Mouse (Mus musculus) heart, embryonic 15.5 days (tissue): Measurements from ENCODE around the gene Wwox. TPM values are rescaled to one million over a fixed set of nuclear protein-coding genes. Genes with fewer than 3 reads are reported as not detected.
A peak's percentile ranks its signal among the peaks of the same experiment; 100 is the strongest.

Experiments used
- ATAC-seq: fragments of 200-750 bp; cut with Nextera tagmentation; replicated peaks from 2 replicates; pipeline ENCODE4 v1.8.0; 2017; ENCODE audit warnings: low read depth, moderate TSS enrichment; ENCODE audit not compliant: insufficient number of reproducible peaks, insufficient read depth, low FRiP score
- H3K27ac ChIP-seq: fragments of 300-500 bp; sonication (generic); 2 replicates; pipeline ENCODE4 v1.5.1; 2015; ENCODE audit warnings: mild to moderate bottlenecking, inconsistent platforms
- H3K27me3 ChIP-seq: fragments of 300-500 bp; sonication (generic); 2 replicates; pipeline ENCODE4 v1.6.1; 2015; ENCODE audit warnings: inconsistent platforms
- H3K36me3 ChIP-seq: fragments of 300-500 bp; sonication (generic); 2 replicates; pipeline ENCODE4 v1.6.1; 2015; ENCODE audit warnings: mild to moderate bottlenecking, inconsistent platforms
- H3K4me1 ChIP-seq: fragments of 300-500 bp; sonication (generic); replicated peaks from 2 replicates; pipeline ENCODE4 v1.6.1; 2015; ENCODE audit warnings: inconsistent platforms
- H3K4me2 ChIP-seq: fragments of 300-500 bp; sonication (generic); 2 replicates; pipeline ENCODE4 v1.6.1; 2015; ENCODE audit warnings: inconsistent platforms, mild to moderate bottlenecking, moderate library complexity
- H3K4me3 ChIP-seq: fragments of 300-500 bp; sonication (generic); 2 replicates; pipeline ENCODE4 v1.5.1; 2015; ENCODE audit warnings: mild to moderate bottlenecking, inconsistent platforms
- H3K9ac ChIP-seq: fragments of 300-500 bp; sonication (generic); 2 replicates; pipeline ENCODE4 v1.6.1; 2015; ENCODE audit warnings: mild to moderate bottlenecking, inconsistent platforms
- H3K9me3 ChIP-seq: fragments of 300-500 bp; sonication (generic); replicated peaks from 2 replicates; pipeline ENCODE4 v1.6.1; 2016; ENCODE audit warnings: inconsistent platforms
- WGBS: fragments of 180-500 bp; shearing (Covaris S2); methylation state at CpG from one replicate; pipeline ENCODE4 v1.1.7; 2015; ENCODE audit warnings: mixed read lengths; 5-methylcytosine and 5-hydroxymethylcytosine counted together
- polyA plus RNA-seq: library from polyadenylated mRNA; unstranded; fragments of >200 nt; fragmentation: Nextera tagmentation; extraction: Ambion mirVana; gene quantifications from 2 replicates; pipeline ENCODE4 v1.2.1, GENCODE M21; 2015

Wwox gene
- polyA plus RNA-seq, 1 experiment from 2014 or later, result 10.9 TPM

GRCm38 (mm10) chr8:115158721-115159111, 719.3 kb downstream of the Wwox start:
- no peak overlapping the region for H3K9ac ChIP-seq
- H3K27ac ChIP-seq, result peak overlapping the region; percentile 68; the same call in 1 of the 2 replicates
- H3K27me3 ChIP-seq, result 0 out of 2 replicates have a peak, but pooled peaks cover 8% of the 10 kb centered on the region
- 18% methylated on average over 8 of the region's 8 CpGs for WGBS
- ATAC-seq, result no peak
- peaks cover 25% of the 10 kb centered on the region for H3K4me1 ChIP-seq
- H3K9me3 ChIP-seq, result no peaks in the 10 kb centered on the region
- no peaks in the 10 kb centered on the region for H3K36me3 ChIP-seq
- peak overlapping the region; percentile 52 for H3K4me3 ChIP-seq
- H3K4me2 ChIP-seq, result peak overlapping the region; percentile 71

GRCm38 (mm10) chr8:115159208-115159607, 719.8 kb downstream of the Wwox start:
- Histone ChIP-seq H3K9ac (peak overlapping the region; percentile 53; the same call in 1 of the 2 replicates), H3K4me2 (peak overlapping the region; percentile 71), H3K27ac (peak overlapping the region; percentile 68), H3K4me1 (peaks cover 20% of the 10 kb centered on the region), H3K4me3 (peak overlapping the region; percentile 52), H3K9me3 (no peaks in the 10 kb centered on the region), H3K27me3 (0 out of 2 replicates have a peak, but pooled peaks cover 8% of the 10 kb centered on the region), H3K36me3 (no peaks in the 10 kb centered on the region)
- no peak for ATAC-seq
- WGBS, result 9% methylated on average over 18 of the region's 18 CpGs

- peak overlapping the region; percentile 52 for H3K4me3 ChIP-seq
- peak overlapping the region; percentile 71 for H3K4me2 ChIP-seq
- 5% methylated on average over 22 of the region's 22 CpGs for WGBS
- H3K27me3 ChIP-seq, result 0 out of 2 replicates have a peak, but pooled peaks cover 8% of the 10 kb centered on the region
- peak overlapping the region; percentile 68 for H3K27ac ChIP-seq
- H3K36me3 ChIP-seq, result no peaks in the 10 kb centered on the region
- peak; percentile 73 for ATAC-seq
- no peaks in the 10 kb centered on the region for H3K9me3 ChIP-seq
- H3K4me1 ChIP-seq, result peaks cover 22% of the 10 kb centered on the region
- peak overlapping the region; percentile 53 for H3K9ac ChIP-seq
These were observed 720.4 kb downstream of the Wwox start for GRCm38 (mm10) chr8:115159711-115160374.

GRCm38 (mm10) chr8:115160407-115160806, 721.0 kb downstream of the Wwox start:
- H3K27ac ChIP-seq, result peak overlapping the region; percentile 68
- no peak for ATAC-seq

GRCm38 (mm10) chr8:115161520-115161919, 722.1 kb downstream of the Wwox start:
- Histone ChIP-seq H3K36me3 (no peaks in the 10 kb centered on the region), H3K4me1 (peaks cover 26% of the 10 kb centered on the region), H3K4me2 (no peak overlapping the region), H3K9ac (no peak overlapping the region), H3K27ac (no peak overlapping the region), H3K27me3 (0 out of 2 replicates have a peak, but pooled peaks cover 8% of the 10 kb centered on the region), H3K9me3 (no peaks in the 10 kb centered on the region), H3K4me3 (no peak overlapping the region)
- no peak for ATAC-seq
- WGBS, result 81% methylated on average over 9 of the region's 9 CpGs

More at GRCm38 (mm10) chr8:115160407-115160806, 721.0 kb downstream of the Wwox start:
- Histone ChIP-seq H3K9me3 (no peaks in the 10 kb centered on the region), H3K4me2 (peak overlapping the region; percentile 71), H3K27me3 (0 out of 2 replicates have a peak, but pooled peaks cover 8% of the 10 kb centered on the region), H3K9ac (no peak overlapping the region), H3K4me1 (peaks cover 26% of the 10 kb centered on the region), H3K4me3 (peak overlapping the region; percentile 52), H3K36me3 (no peaks in the 10 kb centered on the region)
- WGBS, result 84% methylated on average over 5 of the region's 5 CpGs

- Histone ChIP-seq H3K27ac (no peak overlapping the region), H3K9ac (0 out of 2 replicates have a peak overlapping the region, but pooled peaks have one; percentile 29), H3K4me2 (peak overlapping the region; percentile 43), H3K36me3 (no peaks in the 10 kb centered on the region), H3K4me3 (peak overlapping the region; percentile 23; the same call in 1 of the 2 replicates), H3K27me3 (no peaks in the 10 kb centered on the region), H3K4me1 (peaks cover 12% of the 10 kb centered on the region), H3K9me3 (no peaks in the 10 kb centered on the region)
- 5% methylated on average over 13 of the region's 13 CpGs for WGBS
- peak; percentile 36; the same call in 1 of the 2 replicates for ATAC-seq
These were observed 725.4 kb downstream of the Wwox start for GRCm38 (mm10) chr8:115164872-115165271.

GRCm38 (mm10) chr8:115173634-115174081, 734.2 kb downstream of the Wwox start:
- H3K27me3 ChIP-seq, result no peaks in the 10 kb centered on the region
- H3K27ac ChIP-seq, result no peak overlapping the region
- ATAC-seq, result no peak
- WGBS, result 80% methylated on average over 14 of the region's 14 CpGs
- H3K36me3 ChIP-seq, result no peaks in the 10 kb centered on the region
- no peak overlapping the region for H3K4me3 ChIP-seq
- no peaks in the 10 kb centered on the region for H3K4me1 ChIP-seq
- H3K9ac ChIP-seq, result no peak overlapping the region
- H3K4me2 ChIP-seq, result no peak overlapping the region
- no peaks in the 10 kb centered on the region for H3K9me3 ChIP-seq

- no peaks in the 10 kb centered on the region for H3K9me3 ChIP-seq
- WGBS, result 73% methylated on average over 6 of the region's 6 CpGs
- H3K27ac ChIP-seq, result no peak overlapping the region
- H3K4me2 ChIP-seq, result no peak overlapping the region
- peaks cover 3% of the 10 kb centered on the region; the same call in 1 of the 2 replicates for H3K4me1 ChIP-seq
- no peaks in the 10 kb centered on the region for H3K36me3 ChIP-seq
- no peak overlapping the region for H3K9ac ChIP-seq
- ATAC-seq, result no peak
- H3K27me3 ChIP-seq, result no peaks in the 10 kb centered on the region; the same call in 1 of the 2 replicates
- H3K4me3 ChIP-seq, result no peak overlapping the region
These were observed 746.0 kb downstream of the Wwox start for GRCm38 (mm10) chr8:115185431-115185964.

GRCm38 (mm10) chr8:115186121-115186811, 746.8 kb downstream of the Wwox start:
- 82% methylated on average over 13 of the region's 13 CpGs for WGBS
- no peaks in the 10 kb centered on the region for H3K9me3 ChIP-seq
- ATAC-seq, result no peak
- H3K4me3 ChIP-seq, result no peak overlapping the region
- peaks cover 3% of the 10 kb centered on the region; the same call in 1 of the 2 replicates for H3K4me1 ChIP-seq
- no peak overlapping the region for H3K4me2 ChIP-seq
- H3K27me3 ChIP-seq, result no peaks in the 10 kb centered on the region; the same call in 1 of the 2 replicates
- no peak overlapping the region for H3K27ac ChIP-seq
- no peak overlapping the region for H3K9ac ChIP-seq
- no peaks in the 10 kb centered on the region for H3K36me3 ChIP-seq

GRCm38 (mm10) chr8:115186882-115187281, 747.4 kb downstream of the Wwox start:
- no peak overlapping the region for H3K27ac ChIP-seq
- no peaks in the 10 kb centered on the region for H3K36me3 ChIP-seq
- H3K4me1 ChIP-seq, result peaks cover 3% of the 10 kb centered on the region; the same call in 1 of the 2 replicates
- no peak overlapping the region for H3K4me3 ChIP-seq
- H3K9me3 ChIP-seq, result no peaks in the 10 kb centered on the region
- no peak overlapping the region for H3K4me2 ChIP-seq
- no peak overlapping the region for H3K9ac ChIP-seq
- WGBS, result 15% methylated on average over 2 of the region's 2 CpGs
- no peak for ATAC-seq
- H3K27me3 ChIP-seq, result no peaks in the 10 kb centered on the region; the same call in 1 of the 2 replicates

- no peak for ATAC-seq
- H3K36me3 ChIP-seq, result no peaks in the 10 kb centered on the region
- no peaks in the 10 kb centered on the region for H3K27me3 ChIP-seq
- H3K9ac ChIP-seq, result no peak overlapping the region
- no peak overlapping the region for H3K4me3 ChIP-seq
- H3K4me2 ChIP-seq, result no peak overlapping the region
- H3K27ac ChIP-seq, result no peak overlapping the region
- peaks cover 3% of the 10 kb centered on the region; the same call in 1 of the 2 replicates for H3K4me1 ChIP-seq
- H3K9me3 ChIP-seq, result no peaks in the 10 kb centered on the region
- 84% methylated on average over 4 of the region's 4 CpGs for WGBS
These were observed 749.0 kb downstream of the Wwox start for GRCm38 (mm10) chr8:115188446-115188845.
